Mouse (Mus musculus): ENCODE results near the gene Plekhh1.

DNA sequence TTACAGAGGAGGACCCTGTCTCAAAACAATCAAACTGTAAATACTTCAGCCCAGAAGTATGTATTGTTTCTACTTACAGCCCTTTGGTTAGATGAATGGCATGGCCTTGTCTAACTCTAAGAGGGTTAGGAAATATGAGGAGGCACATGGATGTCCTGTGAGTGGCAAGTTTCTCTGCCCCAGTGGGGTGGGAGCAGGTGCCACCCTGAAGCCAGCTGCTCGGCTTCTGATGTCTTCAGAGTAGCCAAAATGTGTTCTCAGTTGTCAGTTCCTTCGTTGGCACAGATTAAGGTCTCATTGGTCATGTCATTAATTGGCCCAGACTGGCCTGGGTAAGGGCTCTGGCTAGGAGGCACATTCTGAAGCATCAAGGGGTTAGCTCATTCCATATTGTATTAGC, 20.8 kb downstream of the Plekhh1 start:
- TF ChIP-seq CHD2 (IDR thresholded peaks at IDR 0.05; ENCODE audit: low read length) (no peak), EP300 (IDR thresholded peaks at IDR 0.05; ENCODE audit: low read length) (no peak), NELFE (IDR thresholded peaks at IDR 0.05; ENCODE audit: low read depth, low read length) (no peak)
